Comparison of ENCODE assay signal across 17 mouse cellular contexts in the genomic region with DNA sequence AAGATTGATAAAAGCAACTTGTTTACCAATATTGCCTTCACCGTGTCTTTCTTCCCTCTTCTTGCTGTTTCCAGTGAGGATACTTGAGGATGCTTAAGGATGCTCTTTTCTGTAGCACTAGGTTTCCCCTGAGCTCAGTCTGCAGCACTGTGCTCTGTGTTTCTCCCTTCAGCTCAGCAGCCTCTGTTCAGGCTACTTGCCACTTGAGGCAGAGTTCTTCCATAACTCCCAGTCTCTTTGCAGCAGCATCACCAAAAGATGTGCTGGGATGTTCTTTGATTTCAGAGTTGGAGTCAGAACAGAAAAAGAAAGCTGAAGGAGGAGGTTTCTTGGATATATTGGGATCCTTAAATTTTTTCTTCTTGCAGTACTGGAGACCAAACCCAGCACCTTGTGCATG. TPM values are rescaled to one million over a fixed set of nuclear protein-coding genes. Genes with fewer than 3 reads are reported as not detected.
A peak's percentile ranks its signal among the peaks of the same experiment; 100 is the strongest.
DNase-seq lines count a peak whose midpoint lies in the region; TF ChIP-seq lines count a peak whose summit lies in the region.
"Had no signal": no experiment of that assay in that cellular context is flagged by ENCODE, and none has a peak within 500 bp of the region (broad histone marks: within the 10 kb centered on the region; RNA-seq: fewer than 3 reads in every experiment).

No protein-coding gene starts in this region.

- TF ChIP-seq CTCF in gastrocnemius, adult 2 months (IDR thresholded peaks at IDR 0.05) = peak; percentile 6; the same call in 1 of the 2 replicates
- no peak for TF ChIP-seq CTCF in embryonic fibroblast, embryonic 13.5 days (IDR thresholded peaks at IDR 0.05; ENCODE audit: borderline replicate concordance, insufficient read depth, low read length)

- H3K27ac ChIP-seq in gastrocnemius, adult 2 months = no peak overlapping the region
- peak overlapping the region; percentile 71 for H3K27ac ChIP-seq in embryonic fibroblast, embryonic 13.5 days (ENCODE audit: insufficient read depth, low read length)
- H3K27ac ChIP-seq: hindbrain, embryonic 12.5 days had no signal

- no peak for DNase-seq in gastrocnemius, adult 2 months
- no peak for DNase-seq in gastrocnemius, postnatal 36 days
- DNase-seq in left cerebral cortex, postnatal 14 days (ENCODE audit: low spot score in 2 of 2) = peak; percentile 45 to 63
- no peak for DNase-seq in left cerebral cortex, adult 18-20 months (ENCODE audit: low spot score in 2 of 2)
- peak; percentile 73 for DNase-seq in 3T3-L1 (ENCODE audit: low read depth, low spot score)
- DNase-seq in testis, postnatal 10 days (ENCODE audit: low spot score) = no peak
- DNase-seq: adrenal gland, adult 2 months; cerebellum, adult 9-11 months; gastrocnemius, postnatal 25 days; heart, postnatal 10 days; liver; liver, postnatal 0 days; lung, postnatal 10 days; thymus, postnatal 36 days had no signal

- peaks cover 40% of the 10 kb centered on the region for H3K4me1 ChIP-seq in embryonic fibroblast, embryonic 13.5 days (ENCODE audit: control insufficient read depth, insufficient read depth, low read length)

- intact Hi-C loops in gastrocnemius, adult 2 months (cut with DNase I) = no loop called here
- intact Hi-C loops in gastrocnemius, postnatal 36 days (cut with DNase I) = no loop called here
- intact Hi-C loops in left cerebral cortex, postnatal 14 days (cut with DNase I) = no loop called here

- no peak overlapping the region for H3K4me3 ChIP-seq in gastrocnemius, adult 2 months
- no peak overlapping the region for H3K4me3 ChIP-seq in embryonic fibroblast, embryonic 13.5 days (ENCODE audit: insufficient read depth, low read length)
- H3K4me3 ChIP-seq: hindbrain, embryonic 12.5 days; kidney, embryonic 15.5 days had no signal

- no peak for TF ChIP-seq POLR2A in embryonic fibroblast, embryonic 13.5 days (IDR thresholded peaks at IDR 0.05; ENCODE audit: low read depth, low read length)

RNA-seq across cellular contexts. Expression of gene Csf1, which starts 21.6 kb away (rescaled TPM):
- 1 to 10 TPM; 7.9 to 8.5 TPM for total RNA-seq in gastrocnemius, adult 2 months (2021)
- total RNA-seq in gastrocnemius, postnatal 36 days (2021) = 1 to 10 TPM; 6.0 to 9.7 TPM
- 1 to 10 TPM; 9.5 to 9.9 TPM for total RNA-seq in left cerebral cortex, postnatal 14 days (2021)
- 10 to 100 TPM; 15.9 to 17.2 TPM for total RNA-seq in left cerebral cortex, adult 18-20 months (2021)
- polyA plus RNA-seq in embryonic fibroblast, embryonic 13.5 days (2011; ENCODE audit: insufficient read length, low read depth, missing spikeins) = 208 and 272 TPM in 2 replicates

RNA-seq across cellular contexts. Expression of gene Ahcyl1, which starts 42.3 kb away (rescaled TPM):
- total RNA-seq in gastrocnemius, adult 2 months (2021) = 10 to 100 TPM; 30.0 to 33.0 TPM
- total RNA-seq in gastrocnemius, postnatal 36 days (2021) = 10 to 100 TPM; 25.0 to 28.9 TPM
- total RNA-seq in left cerebral cortex, postnatal 14 days (2021) = 100 to 1,000 TPM; 304 to 313 TPM
- 100 to 1,000 TPM; 305 to 328 TPM for total RNA-seq in left cerebral cortex, adult 18-20 months (2021)
- polyA plus RNA-seq in embryonic fibroblast, embryonic 13.5 days (2011; ENCODE audit: insufficient read length, low read depth, missing spikeins) = 216 and 238 TPM in 2 replicates

Comparison
In these comparisons a context has a peak if more than half of its experiments do, and no peak if none do; other contexts are left out.
1. DNase-seq: peak in left cerebral cortex, postnatal 14 days (2 of 2) and 3T3-L1 (single experiment); none in gastrocnemius, adult 2 months (single experiment), gastrocnemius, postnatal 36 days (0 of 2), left cerebral cortex, adult 18-20 months (0 of 2) and testis, postnatal 10 days (single experiment).
2. RNA of gene Ahcyl1, which starts 42.3 kb away (total RNA-seq): 305 to 328 TPM in left cerebral cortex, adult 18-20 months and 304 to 313 TPM in left cerebral cortex, postnatal 14 days; 30.0 to 33.0 TPM in gastrocnemius, adult 2 months and 25.0 to 28.9 TPM in gastrocnemius, postnatal 36 days; every median in the first group is over 4 times any median in the second.